Mouse (Mus musculus) ES-E14 (cell line): Measurements from ENCODE around the gene Itga6.

Source experiments
- CHD2 ChIP-seq: IDR thresholded peaks from 2 replicates; pipeline ENCODE4 v1.6.1; 2014; ENCODE audit warnings: mild to moderate bottlenecking, low read depth, low read length, inconsistent platforms
- HCFC1 ChIP-seq: IDR thresholded peaks from 2 replicates; pipeline ENCODE4 v1.6.1; 2012; ENCODE audit warnings: low read length, inconsistent platforms, borderline replicate concordance; ENCODE audit not compliant: insufficient read depth
- MAFK ChIP-seq: IDR thresholded peaks from 2 replicates; pipeline ENCODE4 v1.6.1; 2014; ENCODE audit warnings: mild to moderate bottlenecking, low read depth, low read length, inconsistent platforms; ENCODE audit not compliant: insufficient read depth
- ZC3H11A ChIP-seq: IDR thresholded peaks from 2 replicates; pipeline ENCODE4 v1.6.1; 2012; ENCODE audit warnings: low read depth, mild to moderate bottlenecking, inconsistent platforms, low read length, borderline replicate concordance
- ZNF384 ChIP-seq: IDR thresholded peaks from 2 replicates; pipeline ENCODE4 v1.6.1; 2012; ENCODE audit warnings: low read depth, low read length, inconsistent platforms

DNA sequence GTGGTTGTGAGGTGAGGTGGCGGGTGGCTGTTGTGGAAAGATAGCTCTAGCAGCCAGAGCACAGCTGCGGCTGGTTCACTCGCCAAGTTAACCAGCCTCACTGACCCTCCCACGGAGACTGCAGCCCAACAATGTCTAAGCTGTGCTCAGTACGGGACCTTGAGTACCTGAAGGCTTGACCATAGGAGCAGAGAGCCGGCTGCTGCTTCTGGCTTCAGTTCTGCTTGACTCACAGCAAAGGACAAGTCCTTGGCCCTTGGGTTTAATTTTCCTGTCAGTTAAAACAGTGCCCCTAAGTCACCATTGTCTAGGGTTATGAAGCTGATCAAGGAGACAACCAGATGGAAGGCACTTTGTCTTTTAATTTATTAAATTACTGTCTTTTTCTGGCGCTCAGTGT, 89.0 kb downstream of the Itga6 start:
- TF ChIP-seq ZC3H11A (no peak), ZNF384 (no peak), HCFC1 (no peak), MAFK (no peak), CHD2 (no peak)
